Mouse (Mus musculus) left cerebral cortex, adult 2 months (tissue): ENCODE data around the gene Meis2. TPM values are rescaled to one million over a fixed set of nuclear protein-coding genes. Genes with fewer than 3 reads are reported as not detected.

Source experiments
- DNase-seq, 2 experiments: peaks; one replicate each; pipeline ENCODE4 v3.0.0; 2021 to 2022; ENCODE audit warnings: low spot score in 2 of 2, mixed read lengths in 1 of 2; ENCODE audit errors: extremely low spot score in 1 of 2
- H3K27ac ChIP-seq: fragments of 200-600 bp; 2 replicates; pipeline ENCODE4 v1.8.1; 2022
- H3K4me3 ChIP-seq: fragments of 200-600 bp; 2 replicates; pipeline ENCODE4 v1.8.1; 2022
- CTCF ChIP-seq: fragments of 200-600 bp; IDR thresholded peaks from 2 replicates; pipeline ENCODE4 v1.8.1; 2022; ENCODE audit warnings: antibody characterized with exemption, mild to moderate bottlenecking, moderate library complexity
- intact Hi-C: fragments of 180-260 bp; cut with DNase I; formaldehyde crosslinking; loops from one replicate; pipeline ENCODE4 v1.15.1; 2025
- total RNA-seq, 2 experiments: library from RNA; stranded (reverse); gene quantifications; 2 replicates each; pipeline ENCODE4 v1.2.3; 2021

The Meis2 gene
- total RNA-seq, 2 experiments from 2014 or later, result 110 to 116 TPM

GRCm38 (mm10) chr2:115901007-115901406 is 164.6 kb downstream of the Meis2 start:
- DNase-seq, result no peak
- intact Hi-C loops, result no loop called here
- Histone ChIP-seq H3K4me3 (no peak overlapping the region), H3K27ac (no peak overlapping the region)
- TF ChIP-seq CTCF, result no peak

- TF ChIP-seq CTCF, result no peak
- no peak for DNase-seq
- Histone ChIP-seq H3K4me3 (no peak overlapping the region), H3K27ac (peak overlapping the region; percentile 53; the same call in 1 of the 2 replicates)
- intact Hi-C loops, result no loop called here
Measured at GRCm38 (mm10) chr2:115897559-115897958, 168.1 kb downstream of the Meis2 start.

- DNase-seq, result no peak
- no peak overlapping the region for H3K4me3 ChIP-seq
- TF ChIP-seq CTCF, result no peak
- intact Hi-C loops, result no loop called here
- no peak overlapping the region for H3K27ac ChIP-seq
Measured at GRCm38 (mm10) chr2:115897001-115897400, 168.6 kb downstream of the Meis2 start.

- H3K4me3 ChIP-seq, result no peak overlapping the region
- TF ChIP-seq CTCF, result no peak
- no peak overlapping the region for H3K27ac ChIP-seq
- intact Hi-C loops, result no loop called here
- no peak for DNase-seq
Measured at GRCm38 (mm10) chr2:115895717-115896116, 169.9 kb downstream of the Meis2 start.

- Histone ChIP-seq H3K4me3 (no peak overlapping the region), H3K27ac (no peak overlapping the region)
- no peak for DNase-seq
- TF ChIP-seq CTCF, result no peak
- intact Hi-C loops, result no loop called here
Measured at GRCm38 (mm10) chr2:115895256-115895655, 170.4 kb downstream of the Meis2 start.

- no peak for DNase-seq
- intact Hi-C loops, result no loop called here
- no peak for TF ChIP-seq CTCF
Measured at GRCm38 (mm10) chr2:115893113-115893512, 172.5 kb downstream of the Meis2 start.

GRCm38 (mm10) chr2:115890715-115891114 is 174.9 kb downstream of the Meis2 start:
- no peak overlapping the region for H3K27ac ChIP-seq
- H3K4me3 ChIP-seq, result no peak overlapping the region
- no peak for TF ChIP-seq CTCF
- intact Hi-C loops, result no loop called here
- no peak for DNase-seq

More at GRCm38 (mm10) chr2:115893113-115893512, 172.5 kb downstream of the Meis2 start:
- Histone ChIP-seq H3K27ac (no peak overlapping the region), H3K4me3 (no peak overlapping the region)

- intact Hi-C loops, result no loop called here
Measured at GRCm38 (mm10) chr2:115890030-115890429, 175.6 kb downstream of the Meis2 start.

GRCm38 (mm10) chr2:115889212-115889611 is 176.4 kb downstream of the Meis2 start:
- Histone ChIP-seq H3K27ac (no peak overlapping the region), H3K4me3 (no peak overlapping the region)
- DNase-seq, result no peak
- TF ChIP-seq CTCF, result no peak
- intact Hi-C loops, result no loop called here

More at GRCm38 (mm10) chr2:115890030-115890429, 175.6 kb downstream of the Meis2 start:
- TF ChIP-seq CTCF, result no peak
- no peak overlapping the region for H3K27ac ChIP-seq
- no peak overlapping the region for H3K4me3 ChIP-seq
- no peak for DNase-seq

- intact Hi-C loops, result no loop called here
- no peak overlapping the region for H3K27ac ChIP-seq
- TF ChIP-seq CTCF, result no peak
- H3K4me3 ChIP-seq, result no peak overlapping the region
- no peak for DNase-seq
Measured at GRCm38 (mm10) chr2:115888336-115889077, 177.1 kb downstream of the Meis2 start.

- no peak overlapping the region for H3K27ac ChIP-seq
- TF ChIP-seq CTCF, result no peak
- intact Hi-C loops, result no loop called here
- no peak overlapping the region for H3K4me3 ChIP-seq
- no peak for DNase-seq
Measured at GRCm38 (mm10) chr2:115887631-115888030, 178.0 kb downstream of the Meis2 start.

- H3K27ac ChIP-seq, result no peak overlapping the region
- no peak overlapping the region for H3K4me3 ChIP-seq
- no peak for TF ChIP-seq CTCF
- DNase-seq, result no peak
- intact Hi-C loops, result no loop called here
Measured at GRCm38 (mm10) chr2:115884184-115884583, 181.5 kb downstream of the Meis2 start.

- Histone ChIP-seq H3K27ac (no peak overlapping the region), H3K4me3 (no peak overlapping the region)
- no peak for TF ChIP-seq CTCF
- no peak for DNase-seq
- intact Hi-C loops, result no loop called here
Measured at GRCm38 (mm10) chr2:115883520-115883919, 182.1 kb downstream of the Meis2 start.
